Mouse (Mus musculus) stomach, postnatal 0 days (tissue): ENCODE results near the gene Mat2b.

Experiments used
- CTCF ChIP-seq: IDR thresholded peaks from 2 replicates; pipeline ENCODE4 v1.5.1; 2016; ENCODE audit warnings: antibody characterized with exemption, low read depth, mild to moderate bottlenecking, moderate library complexity
- EP300 ChIP-seq: optimal IDR thresholded peaks from 2 replicates; pipeline ENCODE3; 2016; ENCODE audit warnings: antibody characterized with exemption

DNA sequence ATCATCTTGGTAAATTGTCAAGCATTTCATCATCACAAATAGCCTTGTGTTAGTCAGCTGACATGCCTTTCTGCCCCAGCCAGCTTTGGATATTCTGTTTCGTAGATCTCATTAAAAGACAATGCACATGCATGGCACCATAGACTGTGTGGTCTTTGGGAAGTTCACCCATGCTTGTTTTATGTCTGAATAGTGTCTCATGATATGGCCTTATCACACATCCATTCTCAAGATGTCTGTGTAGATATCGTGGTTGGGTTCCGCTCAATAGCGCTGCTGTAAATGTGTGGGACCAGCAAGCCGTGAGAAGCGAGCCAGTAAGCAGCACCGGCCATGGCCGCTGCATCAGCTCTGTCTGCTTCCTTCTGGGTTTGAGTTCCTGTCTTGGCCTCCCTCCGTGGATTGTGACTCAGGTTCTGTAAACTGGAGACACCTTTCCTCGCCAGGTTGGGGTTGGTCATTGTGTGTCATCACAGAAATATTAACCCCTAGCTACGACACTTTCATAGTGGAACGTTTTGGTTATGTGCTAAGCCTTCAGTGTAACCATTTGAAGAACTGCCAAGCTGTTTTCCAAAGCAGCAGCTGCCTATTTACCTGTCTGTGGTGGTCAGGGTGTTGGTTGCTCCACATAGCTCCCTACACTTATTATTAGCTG lies 46.7 kb upstream of the Mat2b start:
- TF ChIP-seq CTCF, result no peak
- no peak for TF ChIP-seq EP300
